Mouse (Mus musculus): ENCODE measurements around the gene Pknox1.

- no peak for TF ChIP-seq CTCF (IDR thresholded peaks at IDR 0.05; ENCODE audit: insufficient read depth, low read length)
- TF ChIP-seq POLR2A (IDR thresholded peaks at IDR 0.05; ENCODE audit: borderline replicate concordance, extremely low read depth, low read depth, low read length): no peak
Measured at GRCm38 (mm10) chr17:31549389-31549788, 15.1 kb upstream of the Pknox1 start.
